Mouse (Mus musculus) testis, adult 2 months (tissue): ENCODE data around the gene Cntnap2.

Source experiments
- CTCF ChIP-seq: fragments of 200-500 bp; IDR thresholded peaks from 2 replicates; pipeline ENCODE4 v1.5.1; 2012; ENCODE audit warnings: low read depth, mild to moderate bottlenecking, inconsistent platforms, low read length, moderate library complexity; ENCODE audit not compliant: control insufficient read depth, insufficient read depth, insufficient replicate concordance
- POLR2A ChIP-seq: fragments of 200-500 bp; IDR thresholded peaks from 2 replicates; pipeline ENCODE4 v1.6.1; 2012; ENCODE audit warnings: low read depth, mild to moderate bottlenecking, inconsistent platforms, low read length, moderate library complexity; ENCODE audit not compliant: control insufficient read depth

GRCm38 (mm10) chr6:45271537-45271936, 212.4 kb downstream of the Cntnap2 start:
- TF ChIP-seq CTCF (no peak), POLR2A (no peak)
